Mouse (Mus musculus) cortical plate, adult 2 months (tissue): ENCODE data around the gene Zdhhc22.

Experiments used
- CTCF ChIP-seq: fragments of 200-500 bp; IDR thresholded peaks from 2 replicates; pipeline ENCODE4 v1.5.1; 2011; ENCODE audit warnings: mild to moderate bottlenecking, control low read depth, low read length; ENCODE audit not compliant: insufficient read depth; ENCODE audit errors: extremely low read depth
- POLR2A ChIP-seq: fragments of 200-500 bp; IDR thresholded peaks from 2 replicates; pipeline ENCODE4 v1.6.1; 2011; ENCODE audit warnings: mild to moderate bottlenecking, low read length, control low read depth; ENCODE audit not compliant: insufficient read depth; ENCODE audit errors: extremely low read depth

DNA sequence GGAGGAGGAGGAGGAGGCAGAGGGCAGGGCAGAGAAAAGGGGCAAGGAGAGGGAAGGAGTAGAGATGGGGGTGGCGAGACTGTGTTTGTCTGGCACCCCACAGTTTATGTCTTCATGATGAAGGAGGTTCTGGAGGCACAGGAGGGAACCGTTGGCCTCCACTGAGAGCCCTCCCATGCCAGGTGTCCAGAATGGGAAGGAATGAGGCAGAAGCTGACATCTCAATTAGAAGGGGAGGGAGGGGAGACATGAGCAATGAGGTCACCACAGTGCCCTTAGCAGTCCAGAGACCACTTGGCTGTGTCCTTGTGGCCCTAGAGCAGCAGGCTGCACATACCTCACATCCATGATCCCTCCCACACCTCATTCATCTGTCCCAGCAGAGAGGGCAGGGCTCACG is 4.5 kb upstream of the Zdhhc22 start:
- TF ChIP-seq POLR2A = no peak
- no peak for TF ChIP-seq CTCF
